Mouse (Mus musculus): ENCODE data around the gene Rnf123. TPM values are rescaled to one million over a fixed set of nuclear protein-coding genes. Genes with fewer than 3 reads are reported as not detected.

Gene Rnf123
- polyA plus RNA-seq, 1 experiment, result 88.0 TPM

DNA sequence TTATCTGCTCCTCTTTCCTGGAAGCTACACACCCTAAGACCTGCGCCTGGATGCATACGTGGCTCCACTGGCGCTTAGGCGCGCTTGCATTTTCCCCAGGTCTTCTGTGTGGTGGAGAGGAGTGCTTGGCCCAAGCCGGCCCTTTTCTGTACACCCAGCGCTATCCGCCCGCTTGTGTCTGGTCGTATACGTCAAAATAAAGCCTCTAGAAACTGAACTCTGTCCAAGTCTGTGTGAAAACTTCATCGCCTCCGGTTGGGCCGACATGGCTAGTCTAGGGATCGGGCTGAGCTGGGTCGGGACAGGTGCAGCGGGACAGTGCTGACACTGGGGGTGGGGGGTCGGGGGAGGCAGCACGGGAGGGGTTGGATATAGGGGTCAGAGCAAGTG is 34.6 kb downstream of the Rnf123 start:
- WGBS, result 1% methylated on average over 19 of the region's 19 CpGs
- TF ChIP-seq CTCF (IDR thresholded peaks at IDR 0.05; ENCODE audit: insufficient read depth, low read length), result no peak
- TF ChIP-seq POLR2A (IDR thresholded peaks at IDR 0.05; ENCODE audit: borderline replicate concordance, extremely low read depth, low read depth, low read length), result no peak
- no peak for DNase-seq
- peak overlapping the region; percentile 55 for H3K4me3 ChIP-seq (replicated peaks; ENCODE audit: extremely low read depth, low read depth, low read length)
- peaks cover 8% of the 10 kb centered on the region for H3K4me1 ChIP-seq (ENCODE audit: control insufficient read depth, insufficient read depth, low read length)

DNA sequence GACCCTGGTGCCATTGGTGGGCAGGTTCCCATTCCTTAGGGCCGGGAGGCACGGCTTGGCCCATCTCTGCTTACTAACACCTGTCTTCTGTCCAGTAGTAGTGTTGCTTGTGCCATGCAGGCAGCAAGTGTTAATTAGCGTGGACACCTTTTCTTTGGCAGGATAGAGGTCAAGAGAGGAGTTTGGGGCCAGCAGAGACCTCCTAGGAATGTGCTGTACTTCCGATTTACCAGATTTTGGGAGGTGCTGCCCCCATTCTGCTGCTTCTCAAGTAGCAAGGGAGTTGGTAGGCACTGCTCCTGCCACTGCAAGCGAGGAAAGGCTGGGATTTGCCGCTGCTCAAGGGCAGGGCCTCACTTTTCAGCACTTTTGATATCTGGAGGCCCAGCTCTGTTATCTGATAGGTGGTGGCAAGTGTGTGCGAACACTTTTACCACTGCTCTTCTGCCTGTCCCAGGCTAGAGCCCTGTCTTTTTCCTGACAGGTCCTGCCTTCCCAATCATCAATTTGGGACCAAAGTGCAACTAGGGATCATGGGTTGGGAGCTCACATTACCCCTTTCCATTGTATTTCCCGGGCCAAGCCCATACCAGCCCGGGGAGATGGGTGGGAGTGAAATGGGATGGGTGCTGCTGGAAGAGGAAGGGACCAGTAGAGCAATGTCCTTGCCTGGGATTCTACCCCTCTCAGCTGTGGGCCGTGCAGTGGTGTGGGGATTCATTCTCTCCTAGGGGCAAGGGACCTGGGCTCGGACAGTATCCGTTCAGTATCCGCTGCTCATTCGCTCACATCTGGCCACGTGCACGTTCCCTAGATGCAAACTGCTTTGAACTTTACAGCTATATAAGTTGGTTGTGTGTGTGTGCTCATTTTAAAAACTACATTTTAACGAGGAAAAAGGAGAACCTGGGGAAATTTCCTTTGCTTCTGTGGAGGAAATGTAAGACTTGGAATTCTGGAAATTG is 35.3 kb downstream of the Rnf123 start:
- no peak for TF ChIP-seq CTCF (IDR thresholded peaks at IDR 0.05; ENCODE audit: insufficient read depth, low read length)
- no peak for TF ChIP-seq POLR2A (IDR thresholded peaks at IDR 0.05; ENCODE audit: borderline replicate concordance, extremely low read depth, low read depth, low read length)
- 43% methylated on average over 17 of the region's 17 CpGs for WGBS
- peak overlapping the region; percentile 55 for H3K4me3 ChIP-seq (replicated peaks; ENCODE audit: extremely low read depth, low read depth, low read length)
- peaks cover 3% of the 10 kb centered on the region; the same call in 1 of the 2 replicates for H3K4me1 ChIP-seq (ENCODE audit: control insufficient read depth, insufficient read depth, low read length)
- DNase-seq, result no peak

DNA sequence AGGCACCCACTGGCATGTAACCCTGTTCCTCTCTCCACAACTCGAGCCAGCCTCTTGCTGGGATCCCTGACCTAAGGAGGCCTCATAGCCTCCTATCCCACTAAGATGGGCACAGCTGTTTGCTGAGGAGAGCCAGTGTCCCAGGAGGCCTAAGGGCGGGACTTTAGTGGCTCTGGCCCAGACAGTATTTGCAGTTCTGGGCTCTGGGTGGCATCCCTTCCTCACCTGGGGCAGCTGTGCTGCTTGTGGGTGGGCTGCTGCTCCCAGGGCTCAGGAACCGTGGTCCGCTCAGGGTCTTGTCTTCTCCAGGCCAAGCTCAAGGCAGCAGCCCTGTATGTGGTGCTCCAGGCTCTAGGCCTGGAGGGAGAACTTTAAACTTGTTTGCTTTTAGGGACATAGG is 36.6 kb downstream of the Rnf123 start:
- no peak for DNase-seq
- Histone ChIP-seq H3K4me1 (ENCODE audit: control insufficient read depth, insufficient read depth, low read length) (peaks cover 3% of the 10 kb centered on the region; the same call in 1 of the 2 replicates), H3K4me3 (replicated peaks; ENCODE audit: extremely low read depth, low read depth, low read length) (no peak overlapping the region)
- TF ChIP-seq POLR2A (IDR thresholded peaks at IDR 0.05; ENCODE audit: borderline replicate concordance, extremely low read depth, low read depth, low read length) (no peak), CTCF (IDR thresholded peaks at IDR 0.05; ENCODE audit: insufficient read depth, low read length) (no peak)
- WGBS, result 87% methylated on average over 4 of the region's 4 CpGs

DNA sequence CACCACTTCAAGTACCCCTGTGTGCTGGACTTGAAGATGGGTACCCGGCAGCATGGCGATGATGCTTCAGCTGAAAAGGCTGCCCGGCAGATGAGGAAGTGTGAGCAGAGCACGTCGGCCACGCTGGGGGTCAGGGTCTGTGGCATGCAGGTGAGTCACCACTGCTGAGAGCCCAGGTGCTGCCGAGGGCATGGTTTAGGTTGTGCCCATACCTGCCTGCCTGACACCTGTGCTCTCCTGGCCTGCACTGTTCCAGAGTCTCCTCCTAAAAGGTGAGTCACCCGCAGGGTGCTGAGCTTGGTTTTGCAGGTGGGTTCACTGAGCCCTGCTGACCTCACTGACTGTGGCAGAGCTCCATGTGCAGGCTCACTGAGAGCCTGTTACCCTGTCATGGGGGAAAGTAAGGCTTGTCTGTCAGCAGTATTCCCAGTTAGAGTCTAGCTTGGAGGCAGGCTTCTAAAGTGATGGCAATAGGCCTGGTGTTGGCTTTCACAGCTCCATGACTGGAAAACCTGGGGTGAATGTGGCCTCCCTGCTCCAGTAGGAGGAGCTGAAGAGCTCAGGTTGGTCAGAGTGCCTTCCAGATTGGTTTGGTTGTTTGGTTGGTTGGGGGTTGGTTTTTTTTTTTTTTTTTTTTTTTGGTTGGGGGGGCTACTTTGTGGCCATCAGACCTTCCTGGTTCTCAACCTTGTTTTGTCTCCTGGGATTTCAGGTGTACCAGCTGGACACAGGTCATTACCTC is 38.2 kb downstream of the Rnf123 start:
- TF ChIP-seq POLR2A (IDR thresholded peaks at IDR 0.05; ENCODE audit: borderline replicate concordance, extremely low read depth, low read depth, low read length) (no peak), CTCF (IDR thresholded peaks at IDR 0.05; ENCODE audit: insufficient read depth, low read length) (peak; percentile 18; the same call in 1 of the 2 replicates)
- WGBS, result 87% methylated on average over 8 of the region's 8 CpGs
- no peak for DNase-seq
- H3K4me3 ChIP-seq (replicated peaks; ENCODE audit: extremely low read depth, low read depth, low read length), result no peak overlapping the region
- H3K4me1 ChIP-seq (ENCODE audit: control insufficient read depth, insufficient read depth, low read length), result peaks cover 3% of the 10 kb centered on the region; the same call in 1 of the 2 replicates

DNA sequence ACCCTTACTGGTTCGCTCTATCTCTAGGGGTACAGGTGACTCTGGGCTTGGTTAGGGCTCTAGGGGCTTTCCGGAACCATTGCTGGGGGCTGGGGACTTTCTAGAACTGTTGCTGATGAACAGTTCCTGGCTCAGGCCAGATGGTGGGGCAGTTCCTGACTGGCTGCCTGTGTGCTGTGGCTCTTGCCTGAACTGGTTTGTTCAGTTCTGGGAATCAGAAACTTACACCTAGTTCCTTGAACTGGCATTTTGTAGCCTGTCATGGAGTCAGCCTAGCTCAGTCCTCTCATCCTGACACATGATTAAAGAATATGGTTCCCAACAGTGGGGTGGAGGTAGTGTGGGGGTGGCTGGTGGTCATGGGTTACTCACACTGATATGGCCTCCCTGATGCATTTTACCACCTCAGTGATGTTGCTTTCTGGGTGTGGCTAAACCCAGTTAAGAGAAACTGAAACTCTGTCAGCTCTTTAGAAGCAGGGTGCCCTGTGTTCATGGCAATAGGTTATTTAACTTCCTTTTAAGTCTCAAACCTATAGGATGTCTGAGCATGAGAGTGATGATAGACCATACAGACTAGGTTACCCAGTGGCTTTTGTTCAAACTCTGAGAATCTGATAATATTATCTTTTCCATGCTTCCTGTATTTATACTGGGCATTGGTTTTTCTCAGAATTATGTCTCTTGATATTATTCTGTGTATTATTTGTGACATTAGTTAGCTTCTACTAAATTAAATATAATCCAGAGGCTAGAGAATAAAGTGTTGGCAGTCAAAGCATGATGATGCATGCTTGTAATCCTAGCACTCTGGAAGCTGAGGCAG is 47.6 kb downstream of the Rnf123 start:
- no peak for DNase-seq
- Histone ChIP-seq H3K4me1 (ENCODE audit: control insufficient read depth, insufficient read depth, low read length) (no peaks in the 10 kb centered on the region), H3K4me3 (replicated peaks; ENCODE audit: extremely low read depth, low read depth, low read length) (no peak overlapping the region)
- TF ChIP-seq CTCF (IDR thresholded peaks at IDR 0.05; ENCODE audit: insufficient read depth, low read length) (peak; percentile 39; the same call in 1 of the 2 replicates), POLR2A (IDR thresholded peaks at IDR 0.05; ENCODE audit: borderline replicate concordance, extremely low read depth, low read depth, low read length) (no peak)
- 87% methylated on average over 2 of the region's 2 CpGs for WGBS

DNA sequence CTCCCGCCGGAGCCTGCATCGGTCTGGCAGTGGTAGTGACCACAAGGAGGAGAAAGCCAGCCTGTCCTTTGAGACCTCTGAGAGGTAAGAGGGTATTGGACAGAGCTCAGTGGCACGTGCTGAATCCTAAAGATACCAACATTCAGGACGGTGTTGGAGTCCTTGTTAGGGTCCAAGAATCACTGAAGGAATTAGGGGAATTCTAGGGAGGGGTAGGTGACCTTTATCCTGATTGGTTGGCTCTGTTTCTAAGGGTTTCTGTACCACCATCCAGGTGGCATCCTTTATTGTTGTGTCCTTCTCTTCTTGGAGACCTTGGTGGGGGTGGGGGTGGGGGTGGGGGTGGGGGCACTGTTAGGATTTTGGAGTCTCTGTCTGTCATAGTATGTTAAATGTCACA is 51.0 kb downstream of the Rnf123 start:
- TF ChIP-seq CTCF (IDR thresholded peaks at IDR 0.05; ENCODE audit: insufficient read depth, low read length) (no peak), POLR2A (IDR thresholded peaks at IDR 0.05; ENCODE audit: borderline replicate concordance, extremely low read depth, low read depth, low read length) (no peak)
- H3K4me1 ChIP-seq (ENCODE audit: control insufficient read depth, insufficient read depth, low read length), result no peaks in the 10 kb centered on the region
- no peak overlapping the region for H3K4me3 ChIP-seq (replicated peaks; ENCODE audit: extremely low read depth, low read depth, low read length)
- DNase-seq, result no peak
- WGBS, result 89% methylated on average over 5 of the region's 5 CpGs

DNA sequence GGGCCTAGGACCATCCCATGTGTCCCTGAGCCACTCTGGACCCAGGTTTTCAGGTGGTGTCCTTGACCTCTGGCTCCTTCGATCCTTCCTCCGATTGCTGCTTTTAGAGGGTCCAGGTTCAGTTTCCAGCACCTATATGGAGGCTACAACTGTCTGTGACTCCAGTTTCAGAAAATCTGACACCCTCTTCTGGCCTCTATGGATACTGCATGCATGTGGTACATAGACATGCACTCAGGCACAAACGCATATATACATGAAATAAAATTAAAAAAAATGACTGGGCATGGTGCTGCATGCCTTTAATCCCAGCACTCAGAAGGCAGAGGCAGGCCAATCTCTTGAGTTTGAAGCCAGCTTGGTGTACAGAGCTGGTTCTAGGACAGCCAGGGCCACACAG is 55.3 kb downstream of the Rnf123 start:
- Histone ChIP-seq H3K4me1 (ENCODE audit: control insufficient read depth, insufficient read depth, low read length) (no peaks in the 10 kb centered on the region), H3K4me3 (replicated peaks; ENCODE audit: extremely low read depth, low read depth, low read length) (no peak overlapping the region)
- TF ChIP-seq CTCF (IDR thresholded peaks at IDR 0.05; ENCODE audit: insufficient read depth, low read length), result no peak
- no peak for TF ChIP-seq POLR2A (IDR thresholded peaks at IDR 0.05; ENCODE audit: borderline replicate concordance, extremely low read depth, low read depth, low read length)
- DNase-seq, result no peak
- WGBS, result over 99% methylated on average over 3 of the region's 3 CpGs

DNA sequence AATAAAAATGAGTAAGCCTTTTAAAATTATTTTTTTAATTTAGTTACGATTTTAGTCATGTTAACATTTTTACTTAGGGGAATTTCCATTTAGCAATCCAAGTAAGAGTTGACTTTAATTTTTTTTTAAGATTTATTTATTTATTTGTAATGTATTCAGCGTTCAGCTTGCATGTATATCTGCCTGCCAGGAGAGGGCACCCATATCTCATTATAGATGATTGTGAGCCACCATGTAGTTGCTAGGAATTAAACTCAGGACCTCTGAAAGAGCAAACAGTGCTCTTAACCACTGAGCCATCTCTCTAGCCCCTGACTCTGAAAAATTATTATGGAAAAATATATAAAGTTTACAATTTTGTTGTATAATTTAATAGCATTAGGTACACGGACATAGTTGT is 56.6 kb downstream of the Rnf123 start:
- DNase-seq, result no peak
- TF ChIP-seq POLR2A (IDR thresholded peaks at IDR 0.05; ENCODE audit: borderline replicate concordance, extremely low read depth, low read depth, low read length), result no peak
- TF ChIP-seq CTCF (IDR thresholded peaks at IDR 0.05; ENCODE audit: insufficient read depth, low read length), result no peak
- no peak overlapping the region for H3K4me3 ChIP-seq (replicated peaks; ENCODE audit: extremely low read depth, low read depth, low read length)
- H3K4me1 ChIP-seq (ENCODE audit: control insufficient read depth, insufficient read depth, low read length), result no peaks in the 10 kb centered on the region
- 82% methylated on average over 3 of the region's 3 CpGs for WGBS

DNA sequence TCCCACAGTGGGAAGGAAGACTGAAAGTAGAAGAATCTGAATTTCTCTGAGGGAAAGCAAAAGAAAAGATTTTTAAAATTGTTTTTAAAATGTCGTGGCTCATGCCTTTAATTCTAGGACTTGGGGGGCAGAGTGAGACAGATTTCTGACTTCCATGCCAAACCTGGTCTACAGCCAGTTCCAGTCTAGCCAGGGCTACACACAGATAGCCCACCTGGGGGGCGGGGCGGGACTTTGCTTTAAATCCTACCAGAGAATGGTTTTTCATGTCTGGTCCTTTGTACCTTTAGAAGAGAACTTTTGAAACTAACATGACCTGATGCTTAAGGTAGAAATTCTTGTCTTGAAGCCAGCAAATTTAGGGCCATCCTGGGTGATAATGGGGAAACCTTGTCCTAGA is 59.9 kb downstream of the Rnf123 start:
- no peak overlapping the region for H3K4me3 ChIP-seq (replicated peaks; ENCODE audit: extremely low read depth, low read depth, low read length)
- WGBS, result 83% methylated on average over 3 of the region's 3 CpGs
- peaks cover 7% of the 10 kb centered on the region; the same call in 1 of the 2 replicates for H3K4me1 ChIP-seq (ENCODE audit: control insufficient read depth, insufficient read depth, low read length)
- no peak for TF ChIP-seq POLR2A (IDR thresholded peaks at IDR 0.05; ENCODE audit: borderline replicate concordance, extremely low read depth, low read depth, low read length)
- no peak for TF ChIP-seq CTCF (IDR thresholded peaks at IDR 0.05; ENCODE audit: insufficient read depth, low read length)
- no peak for DNase-seq
